13 mouse cellular contexts compared by ENCODE assay signal in the genomic region with DNA sequence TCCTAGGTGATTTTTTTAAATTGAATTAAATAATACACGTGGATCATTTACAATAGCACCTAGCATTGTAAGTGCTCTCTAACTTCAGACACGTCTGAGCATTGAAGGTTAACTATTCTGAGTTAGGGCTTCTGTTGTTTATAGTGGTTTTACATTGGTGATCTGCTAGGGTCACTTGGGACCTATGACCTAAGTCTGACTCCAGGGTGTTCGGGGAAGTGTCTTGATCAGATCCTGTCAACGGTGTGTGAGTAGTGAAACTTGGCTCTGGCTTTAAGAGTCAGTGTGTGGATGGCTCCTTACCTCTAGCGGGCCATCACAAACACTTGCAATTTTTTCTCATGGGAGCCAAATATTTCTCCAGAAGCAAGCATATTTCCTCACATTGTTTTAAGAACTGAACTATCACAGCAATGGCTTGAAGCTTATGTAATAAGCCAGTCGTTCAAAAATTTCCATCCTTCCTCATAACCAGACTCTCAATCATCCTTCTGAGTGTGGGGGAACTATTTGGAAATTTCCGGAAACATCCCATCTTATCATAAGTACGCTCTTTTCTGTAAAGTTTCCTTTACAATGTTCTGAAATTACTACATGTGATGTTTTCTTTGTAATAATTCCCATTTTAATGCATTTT. TPM values are rescaled to one million over a fixed set of nuclear protein-coding genes. Genes with fewer than 3 reads are reported as not detected.
A peak's percentile ranks its signal among the peaks of the same experiment; 100 is the strongest.
DNase-seq lines count a peak whose midpoint lies in the region; ATAC-seq and TF ChIP-seq lines count a peak whose summit lies in the region.
"Had no signal": no experiment of that assay in that cellular context is flagged by ENCODE, and none has a peak within 500 bp of the region (broad histone marks: within the 10 kb centered on the region; RNA-seq: fewer than 3 reads in every experiment).

No protein-coding gene starts in this region.

- DNase-seq in cerebellum, adult 11 months: peak; percentile 10
- no peak for DNase-seq in cerebellum, postnatal 10 days
- no peak for DNase-seq in heart, adult 2 months
- no peak for DNase-seq in heart, postnatal 25 days (ENCODE audit: low spot score)
- peak; percentile 88 for DNase-seq in lung, postnatal 0 days (ENCODE audit: low spot score)
- no peak for DNase-seq in lung, postnatal 10 days
- DNase-seq in left cerebral cortex, postnatal 4 days: no peak
- DNase-seq: adrenal gland, adult 8-10 months; lung, postnatal 14 days; thymus, postnatal 14 days had no signal

- TF ChIP-seq POLR2A in heart, adult 2 months (IDR thresholded peaks at IDR 0.05; ENCODE audit: insufficient read depth, low read depth, low read length): 0 out of 2 replicates have a peak, but pooled peaks have one; percentile 17

- intact Hi-C loops in heart, adult 2 months (cut with DNase I): loop anchor here (1.0 kb wide), 1 partner anchor 30 kb away; no protein-coding TSS in a partner anchor
- intact Hi-C loops in heart, postnatal 25 days (cut with DNase I): no loop called here
- intact Hi-C loops in left cerebral cortex, postnatal 4 days (cut with DNase I): no loop called here

- H3K4me3 ChIP-seq in heart, adult 2 months: no peak overlapping the region
- no peak overlapping the region for H3K4me3 ChIP-seq in lung, postnatal 0 days (ENCODE audit: low read depth, low read length)
- H3K4me3 ChIP-seq in intestine, postnatal 0 days (ENCODE audit: low read depth, low read length): no peak overlapping the region
- H3K4me3 ChIP-seq: midbrain, embryonic 10.5 days had no signal

- peaks cover 10% of the 10 kb centered on the region for H3K4me1 ChIP-seq in heart, adult 2 months (ENCODE audit: control insufficient read depth, insufficient read depth, low read length)
- peaks cover 18% of the 10 kb centered on the region; the same call in 1 of the 2 replicates for H3K4me1 ChIP-seq in lung, postnatal 0 days (ENCODE audit: insufficient read depth, low read depth, low read length)
- H3K4me1 ChIP-seq in intestine, postnatal 0 days (replicated peaks; ENCODE audit: control insufficient read depth, insufficient read depth, low read length): 0 out of 2 replicates have a peak, but pooled peaks cover 2% of the 10 kb centered on the region

- H3K9ac ChIP-seq in heart, adult 2 months (ENCODE audit: low read depth, low read length): no peak overlapping the region
- H3K9ac ChIP-seq in lung, postnatal 0 days (replicated peaks; ENCODE audit: low read depth): no peak overlapping the region
- no peak overlapping the region for H3K9ac ChIP-seq in intestine, postnatal 0 days (ENCODE audit: low read depth, low read length)

- no peak for TF ChIP-seq EP300 in heart, adult 2 months (IDR thresholded peaks at IDR 0.05; ENCODE audit: insufficient read depth, low read depth, low read length)
- peak; percentile 61 for TF ChIP-seq EP300 in lung, postnatal 0 days (IDR thresholded peaks at IDR 0.05)

- H3K27ac ChIP-seq in heart, adult 2 months: peak overlapping the region; percentile 99
- peak overlapping the region; percentile 58; the same call in 1 of the 2 replicates for H3K27ac ChIP-seq in lung, postnatal 0 days (ENCODE audit: low read length)
- no peak overlapping the region for H3K27ac ChIP-seq in intestine, postnatal 0 days (ENCODE audit: low read depth, low read length)
- H3K27ac ChIP-seq: midbrain, embryonic 10.5 days had no signal

- peaks cover 2% of the 10 kb centered on the region; the same call in 1 of the 2 replicates for H3K79me2 ChIP-seq in heart, adult 2 months (replicated peaks; ENCODE audit: control insufficient read depth, insufficient read depth, low read length)

- peaks cover 21% of the 10 kb centered on the region for H3K36me3 ChIP-seq in heart, adult 2 months (ENCODE audit: control insufficient read depth, insufficient read depth, low read length)
- no peaks in the 10 kb centered on the region for H3K36me3 ChIP-seq in lung, postnatal 0 days (ENCODE audit: insufficient read depth, low read length)
- H3K36me3 ChIP-seq in intestine, postnatal 0 days (ENCODE audit: control insufficient read depth, insufficient read depth): peaks cover 8% of the 10 kb centered on the region; the same call in 1 of the 2 replicates
- H3K36me3 ChIP-seq: midbrain, embryonic 10.5 days had no signal

- no peaks in the 10 kb centered on the region for H3K9me3 ChIP-seq in lung, postnatal 0 days (ENCODE audit: low read length)
- H3K9me3 ChIP-seq in intestine, postnatal 0 days (ENCODE audit: control insufficient read depth): no peaks in the 10 kb centered on the region
- H3K9me3 ChIP-seq: midbrain, embryonic 10.5 days had no signal

- ATAC-seq in lung, postnatal 0 days: peak; percentile 5; the same call in 1 of the 2 replicates
- ATAC-seq in intestine, postnatal 0 days: no peak
- ATAC-seq: hindbrain, embryonic 16.5 days had no signal

- H3K27me3 ChIP-seq in heart, adult 2 months (ENCODE audit: control insufficient read depth, insufficient read depth, low read length): no peaks in the 10 kb centered on the region
- no peaks in the 10 kb centered on the region for H3K27me3 ChIP-seq in lung, postnatal 0 days (replicated peaks; ENCODE audit: insufficient read depth, low read length)
- H3K27me3 ChIP-seq in intestine, postnatal 0 days (replicated peaks; ENCODE audit: control insufficient read depth, insufficient read depth, low read length): no peaks in the 10 kb centered on the region

- H3K4me2 ChIP-seq in lung, postnatal 0 days (replicated peaks; ENCODE audit: low read depth, low read length): no peak overlapping the region
- H3K4me2 ChIP-seq in intestine, postnatal 0 days (replicated peaks; ENCODE audit: low read depth): no peak overlapping the region

- TF ChIP-seq CTCF in heart, adult 2 months (IDR thresholded peaks at IDR 0.05): no peak
- TF ChIP-seq CTCF in lung, postnatal 0 days (IDR thresholded peaks at IDR 0.05): no peak
- TF ChIP-seq CTCF in intestine, postnatal 0 days (IDR thresholded peaks at IDR 0.05; ENCODE audit: low read depth): no peak

- 36% methylated on average over 8 of the region's 8 CpGs for WGBS in heart, adult 2 months
- 38% methylated on average over 8 of the region's 8 CpGs for WGBS in lung, postnatal 0 days
- WGBS in intestine, postnatal 0 days: 80% methylated on average over 8 of the region's 8 CpGs

RNA-seq across cellular contexts. Expression of a gene that starts 31.4 kb away (rescaled TPM):
- 10 to 100 TPM; 42.3 to 43.5 TPM for total RNA-seq in heart, adult 2 months (2021)
- 9.0 and 16.0 TPM in 2 replicates for polyA plus RNA-seq in heart, adult 2 months (2012; rRNA removed)
- total RNA-seq in heart, postnatal 25 days (2021): 10 to 100 TPM; 32.5 to 37.7 TPM
- polyA plus RNA-seq in lung, postnatal 0 days (2015; fragmentation: Nextera tagmentation; extraction: Ambion mirVana): 31.8 and 32.5 TPM in 2 replicates
- 18.5 and 20.8 TPM in 2 replicates for polyA plus RNA-seq in intestine, postnatal 0 days (2015; fragmentation: Nextera tagmentation; extraction: Ambion mirVana)
- total RNA-seq in left cerebral cortex, postnatal 4 days (2021): 10 to 100 TPM; 65.6 to 66.3 TPM

Comparison
In these comparisons a context has a peak if more than half of its experiments do, and no peak if none do; other contexts are left out.
1. DNase-seq: peak in cerebellum, adult 11 months (single experiment) and lung, postnatal 0 days (single experiment); none in cerebellum, postnatal 10 days (0 of 2), heart, adult 2 months (0 of 2), heart, postnatal 25 days (single experiment), lung, postnatal 10 days (single experiment) and left cerebral cortex, postnatal 4 days (single experiment).